Mouse (Mus musculus) adrenal gland, adult 18-20 months (tissue): ENCODE measurements around the gene Dock10. TPM values are rescaled to one million over a fixed set of nuclear protein-coding genes. Genes with fewer than 3 reads are reported as not detected.
"Not testable (repeated sequence)": the region's sequence is repeated elsewhere in the genome, so short reads cannot be mapped to it uniquely, and the experiment has no call there.

ENCODE experiments used
- DNase-seq, 2 experiments: peaks; one replicate each; pipeline ENCODE4 v3.0.0; 2021 to 2022; ENCODE audit warnings: low spot score in 2 of 2
- long read RNA-seq, 2 experiments: library from polyadenylated mRNA; stranded (forward); transcript quantifications; one replicate each; pipeline ENCODE4 v2.0.0; 2021
- total RNA-seq, 2 experiments: library from RNA; stranded (reverse); gene quantifications; 1 replicate in 1 of 2; 2 replicates in 1 of 2; pipeline ENCODE4 v1.2.3; 2021

Dock10 gene
- 10 to 100 TPM; 21.6 to 25.0 TPM for total RNA-seq
- long read RNA-seq, experiment 1, partial matches to known transcripts = 0 of 1 reads
- long read RNA-seq, experiment 1, other reads (novel, unspliced or antisense) = 1 of 1 reads
- long read RNA-seq, experiment 2, partial matches to known transcripts = 3 of 5 reads
- long read RNA-seq, experiment 2, other reads (novel, unspliced or antisense) = 2 of 5 reads

DNA sequence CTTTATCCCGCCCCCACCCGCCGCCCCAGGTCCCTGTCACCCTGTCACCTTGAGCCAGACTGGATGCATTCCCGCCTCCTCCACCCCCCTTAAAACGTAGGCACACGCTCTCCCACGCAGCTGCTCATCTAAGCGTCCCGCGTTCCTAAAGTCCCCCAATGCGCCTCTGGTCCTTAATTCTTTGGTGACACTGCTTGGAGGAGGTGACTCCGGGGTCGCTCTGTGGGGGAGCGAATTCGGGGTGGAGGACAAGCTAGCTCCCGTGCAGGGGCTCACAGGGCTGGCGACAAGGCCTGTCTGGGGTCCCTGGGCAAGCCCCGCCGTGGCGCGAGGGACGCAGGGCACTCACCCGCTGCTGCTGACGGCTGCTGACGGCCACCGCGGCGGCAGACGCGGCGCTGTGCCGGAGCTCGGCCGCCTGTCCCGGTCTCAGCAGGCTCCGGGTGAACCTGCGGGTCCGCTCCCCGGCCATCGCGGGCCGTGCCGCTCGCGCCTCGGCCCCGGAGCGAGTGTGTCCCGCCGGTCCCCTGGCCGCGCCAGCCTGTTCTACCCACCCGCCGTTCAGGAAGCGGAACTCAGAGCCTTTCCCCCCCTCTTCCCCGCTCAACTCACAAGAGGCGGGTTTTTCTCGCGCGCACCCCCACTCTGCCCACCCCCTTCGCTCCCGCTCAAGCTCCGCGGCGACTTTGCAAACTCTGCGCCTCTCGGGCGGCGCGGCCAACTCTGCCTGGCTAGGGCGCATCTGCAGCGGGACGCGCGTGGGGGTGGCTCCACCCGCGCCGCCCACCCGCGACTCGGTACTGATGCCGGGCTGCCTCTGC, at the start of gene Dock10:
Gene Dock10, minus strand, starts transcription at position 551 of the 821 bp plus-strand sequence.
- DNase-seq = peak; percentile 22 to 33

DNA sequence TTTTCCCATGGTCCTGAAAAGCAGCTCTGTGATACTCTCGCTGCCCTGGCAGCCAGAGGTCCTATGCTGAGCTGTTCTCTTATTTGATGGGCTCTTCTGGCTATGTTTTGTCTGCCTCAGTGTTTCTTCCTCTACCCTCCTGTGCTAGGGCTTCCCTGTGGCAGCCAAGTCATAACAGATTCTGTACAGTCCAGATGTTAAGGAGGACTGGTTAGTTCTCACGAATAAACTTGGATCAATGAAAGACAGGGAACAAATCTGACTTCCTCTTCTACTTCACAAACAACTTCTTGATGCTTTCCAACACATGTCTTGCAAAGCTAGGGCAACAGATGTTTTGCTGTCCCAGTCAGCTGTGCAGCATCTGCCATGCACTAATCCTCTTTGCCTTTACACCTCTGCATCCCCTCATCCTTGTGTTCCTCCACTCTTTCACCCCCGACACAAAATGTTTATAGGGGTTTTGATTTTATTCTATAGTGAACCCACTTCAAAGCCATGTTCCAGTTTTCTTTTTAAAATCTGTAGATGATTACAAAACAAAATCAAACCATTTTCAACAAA, 48.6 kb upstream of the Dock10 start:
- no peak for DNase-seq

DNA sequence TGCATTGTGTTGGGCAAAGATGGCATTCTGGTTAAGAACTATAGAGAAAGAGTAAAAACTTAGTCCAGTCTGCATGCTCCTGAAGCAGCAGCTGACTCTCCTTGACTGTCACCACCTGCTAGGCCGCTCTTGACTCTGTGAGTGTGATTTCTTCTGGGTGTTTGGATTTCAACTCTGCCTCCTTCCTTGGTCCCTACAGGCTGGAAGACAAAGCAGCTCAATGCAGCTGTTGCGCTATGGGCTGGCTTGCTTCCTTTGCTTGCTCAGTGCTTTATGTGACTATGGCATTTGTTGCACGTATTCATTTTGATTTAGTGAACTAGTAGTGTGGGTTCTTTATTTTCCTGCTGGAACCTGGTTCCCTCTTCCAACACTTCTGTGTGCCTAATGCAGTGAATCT, 43.7 kb upstream of the Dock10 start:
- DNase-seq = no peak

DNA sequence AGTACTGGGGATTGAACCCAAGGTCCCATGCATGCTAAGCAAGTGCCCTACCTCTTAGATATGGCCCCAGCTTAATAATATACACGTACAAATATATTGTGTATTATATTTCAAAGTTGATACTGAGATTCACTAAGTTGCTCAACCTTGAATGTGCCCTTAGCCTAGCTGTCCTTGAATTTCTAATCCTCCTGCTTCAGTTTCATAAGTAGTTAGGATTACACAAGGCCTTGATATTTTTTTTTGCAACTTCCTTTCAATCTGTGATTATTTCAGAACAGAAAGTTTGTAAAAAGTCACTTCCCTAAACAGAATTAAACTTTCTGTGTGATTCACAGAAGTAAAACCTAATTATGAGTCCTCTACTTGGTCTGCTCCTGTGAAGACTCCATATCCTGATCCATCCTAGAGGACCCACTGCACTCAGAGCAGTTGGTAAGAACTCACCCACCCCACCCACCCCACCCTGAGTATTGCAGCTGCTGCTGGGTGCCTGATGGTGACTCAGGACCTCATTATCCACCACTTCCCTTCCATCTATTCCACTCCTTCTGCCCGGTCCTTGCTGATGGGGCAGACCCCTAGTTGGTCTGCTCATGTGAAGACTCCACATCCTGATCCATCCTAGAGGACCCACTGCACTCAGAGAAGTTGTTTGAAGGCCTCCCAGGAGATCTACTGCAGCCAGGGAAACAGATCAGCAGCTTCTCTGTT, 26.9 kb upstream of the Dock10 start:
- DNase-seq = no peak

DNA sequence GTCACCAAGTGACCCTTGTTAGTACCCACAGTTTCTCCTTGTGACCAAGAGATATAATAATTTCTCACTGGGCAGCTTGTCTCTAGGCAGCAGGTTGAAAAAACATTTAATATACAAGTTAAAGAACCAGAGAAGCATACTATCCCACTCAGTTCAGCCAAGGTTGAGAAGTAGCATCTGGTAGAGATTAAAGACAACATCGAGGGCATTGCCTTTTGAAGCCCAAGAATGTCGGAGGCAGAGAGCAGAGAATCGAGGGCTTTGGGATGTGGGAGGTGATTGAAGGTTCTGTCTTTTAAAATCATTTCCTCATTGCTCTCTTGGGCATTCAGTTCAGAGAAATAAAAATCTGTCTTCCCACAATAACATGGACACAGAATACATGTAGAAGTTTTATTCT, 25.8 kb upstream of the Dock10 start:
- no peak for DNase-seq

DNA sequence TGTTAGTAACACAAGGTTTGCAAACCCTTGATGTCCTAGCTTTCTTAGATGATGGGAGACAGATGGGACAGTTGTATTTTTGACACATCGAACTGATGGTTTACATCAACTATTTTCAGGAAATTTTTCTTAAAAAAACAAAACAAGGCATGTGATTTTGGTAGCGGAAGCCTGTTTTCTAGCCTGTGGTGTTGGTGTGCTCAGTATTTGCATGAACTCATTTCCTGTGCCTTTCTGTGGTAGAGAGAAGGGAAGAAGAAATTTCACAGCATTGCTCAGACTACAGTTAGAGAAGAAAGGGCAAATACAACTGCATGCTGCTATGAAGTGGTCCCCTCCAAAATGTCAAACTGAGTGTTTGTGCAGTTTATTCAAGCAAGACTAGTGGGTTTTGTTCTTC, 7.2 kb upstream of the Dock10 start:
- DNase-seq = no peak

DNA sequence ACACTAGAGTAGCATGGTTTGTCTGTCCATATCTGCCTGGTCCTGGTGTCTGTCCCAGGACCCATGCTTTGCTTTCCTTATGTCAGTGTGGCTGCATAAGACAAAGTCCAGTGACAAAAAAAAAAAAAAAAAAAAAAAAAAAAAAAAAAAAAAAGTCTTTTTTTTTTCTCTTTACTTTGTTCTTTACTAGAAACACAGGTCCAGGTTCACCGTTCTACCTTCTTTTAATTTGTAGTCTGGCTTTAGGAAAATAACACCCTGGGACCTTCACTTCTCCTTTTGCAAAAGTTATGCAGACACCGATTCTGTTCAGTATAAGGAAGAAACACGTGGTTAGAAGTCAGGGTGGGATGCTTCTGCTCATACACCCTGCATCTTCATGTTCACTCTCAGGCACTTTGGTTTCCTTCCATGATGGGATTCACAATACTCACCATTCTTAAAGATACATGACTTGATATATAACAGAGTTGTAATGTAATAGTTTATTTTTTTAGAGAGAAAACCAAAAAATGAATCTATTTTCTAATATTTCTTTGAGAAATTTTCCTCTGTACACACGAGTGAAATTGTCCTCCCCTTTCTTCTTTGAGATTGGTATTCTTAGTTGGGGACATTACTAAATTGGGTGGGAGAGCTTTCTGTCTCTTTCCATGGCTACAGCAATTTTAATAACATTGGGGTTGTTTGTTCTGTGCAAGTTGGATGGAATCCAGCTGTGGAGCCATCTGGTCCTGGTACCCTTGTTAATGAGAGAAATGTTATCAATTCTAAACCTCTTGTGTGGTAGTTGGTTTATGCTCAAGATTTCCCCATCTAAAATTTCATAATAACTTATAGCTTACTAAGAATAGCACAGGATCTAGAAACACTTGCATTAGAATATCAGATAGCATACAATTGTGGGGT, 5.0 kb upstream of the Dock10 start:
- no peak for DNase-seq

DNA sequence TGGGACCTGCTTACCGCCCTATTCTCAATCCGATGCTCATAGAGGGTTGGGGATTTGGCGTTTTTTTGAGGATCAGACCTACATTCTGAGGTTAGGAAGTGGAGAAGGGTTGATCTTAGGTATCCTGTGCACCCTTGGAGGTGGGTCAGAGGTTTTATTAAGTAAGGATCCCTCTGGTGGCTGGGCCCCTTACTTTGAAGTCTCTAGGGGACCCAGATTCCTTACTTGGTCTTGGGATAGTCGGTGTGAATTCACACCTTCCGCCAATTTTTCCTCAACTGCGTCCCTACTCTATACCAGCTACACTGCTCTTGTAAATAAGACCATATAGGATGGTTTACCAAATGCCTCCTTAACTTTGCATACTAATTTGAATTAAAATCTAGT, 464 bp upstream of the Dock10 start:
- no peak for DNase-seq

DNA sequence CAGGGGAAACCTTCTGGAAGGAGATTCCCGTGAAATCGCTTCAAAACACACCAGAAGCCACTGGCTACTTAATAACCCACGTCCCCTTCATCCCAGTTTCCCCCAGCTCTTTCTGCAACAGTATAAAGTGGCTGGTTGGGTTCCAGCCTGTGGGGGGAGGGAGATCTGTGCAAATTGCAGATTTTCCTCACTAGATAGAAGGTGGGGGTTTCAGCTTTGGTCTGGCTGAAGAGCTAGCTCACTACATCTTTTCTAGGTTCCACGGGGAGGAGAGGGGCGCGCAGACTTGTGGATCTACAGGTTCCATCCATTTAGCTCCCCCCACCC, 714 bp downstream of the Dock10 start:
- no peak for DNase-seq

DNA sequence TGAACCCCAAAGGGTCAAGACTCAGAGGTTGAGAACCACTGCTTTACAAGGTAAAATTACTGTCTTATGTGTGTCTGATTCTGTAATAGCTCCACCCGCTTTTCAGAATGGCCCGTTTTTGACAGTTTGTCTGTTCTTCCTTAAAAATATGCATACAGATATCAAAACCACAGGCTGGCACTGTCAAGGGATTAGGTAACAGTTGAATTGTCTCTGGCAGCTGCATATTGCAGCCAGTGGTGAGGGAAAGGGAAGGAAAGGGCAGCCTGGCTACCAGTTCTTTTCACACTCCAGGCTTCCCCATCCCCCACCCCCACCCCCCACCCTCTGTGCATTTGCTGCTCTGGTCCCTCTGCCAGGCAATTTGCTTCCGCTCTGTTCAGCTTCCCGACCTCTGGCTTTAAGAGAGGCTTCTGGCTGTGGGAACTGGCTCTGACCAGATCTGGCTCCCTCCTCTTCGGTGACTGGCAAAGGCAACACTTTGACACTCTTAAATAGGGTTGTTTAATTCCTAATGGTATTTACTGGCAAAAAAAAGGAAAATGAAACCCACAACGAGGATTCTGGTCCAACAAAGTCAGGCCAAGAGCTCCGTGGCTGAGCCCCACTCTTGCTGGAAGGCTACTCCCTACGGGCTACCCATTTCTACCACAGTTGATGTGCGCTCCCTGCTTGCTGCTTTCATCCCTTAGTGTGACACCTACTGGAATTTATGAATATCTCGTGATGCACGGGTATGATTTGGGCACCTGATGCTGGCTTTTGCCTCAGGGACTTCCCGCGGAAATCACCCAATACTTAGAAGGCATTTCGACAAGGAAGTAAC, 1.3 kb downstream of the Dock10 start:
- DNase-seq = peak in 1 of 2 experiments; percentile 22

DNA sequence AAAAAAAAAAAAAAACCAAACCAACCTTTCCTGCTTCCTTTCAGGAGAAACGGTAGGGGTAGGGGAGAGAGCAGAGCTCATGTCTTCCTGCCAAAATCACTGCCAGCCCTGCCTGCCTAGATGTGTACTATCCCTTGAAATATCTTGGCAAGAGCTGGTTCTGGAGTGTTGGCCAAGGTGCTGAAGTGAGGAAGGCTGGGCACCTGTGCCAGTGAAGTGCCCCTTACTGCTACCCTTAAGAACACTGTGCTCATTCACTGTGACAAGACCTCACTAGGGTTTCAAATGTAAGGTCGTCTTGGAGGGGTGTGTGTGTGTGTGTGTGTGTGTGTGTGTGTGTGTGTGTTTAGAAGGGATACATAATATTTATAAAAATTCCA, 2.3 kb downstream of the Dock10 start:
- DNase-seq = no peak

DNA sequence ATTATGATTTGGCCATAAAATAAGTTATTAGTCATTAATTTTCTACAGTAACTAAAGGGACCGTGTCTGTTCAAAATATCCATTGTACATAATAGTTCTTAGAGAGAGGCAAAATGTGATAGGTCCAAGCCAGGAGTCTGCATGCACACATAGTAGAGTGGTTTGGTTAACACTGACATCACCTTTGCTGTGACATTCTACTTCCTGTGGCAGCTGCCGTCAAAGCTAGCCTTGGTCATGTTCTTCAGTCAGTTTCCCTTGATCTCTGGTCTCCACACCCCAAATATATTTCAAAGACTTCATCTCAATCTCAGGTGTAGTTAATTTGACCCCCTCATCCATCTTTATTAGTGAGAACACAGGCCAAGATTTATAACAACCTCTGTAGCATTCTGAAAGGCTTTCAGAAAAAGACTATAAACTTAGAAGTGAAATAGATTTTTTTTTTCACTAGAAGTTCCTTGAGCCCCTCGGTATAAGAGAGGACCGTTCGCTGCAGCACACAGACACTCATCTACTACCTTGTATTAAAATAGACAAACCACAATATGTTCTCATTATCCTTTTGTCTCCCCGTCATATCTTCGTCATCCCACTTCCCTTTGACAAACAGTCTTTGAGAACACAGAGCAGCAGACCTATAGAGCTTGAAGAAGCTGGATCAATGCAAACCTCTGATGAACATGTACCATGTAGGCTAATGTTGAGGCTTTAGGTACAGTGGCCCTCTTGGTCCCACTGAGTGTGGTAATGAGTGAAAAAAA, 2.8 kb downstream of the Dock10 start:
- no peak for DNase-seq

DNA sequence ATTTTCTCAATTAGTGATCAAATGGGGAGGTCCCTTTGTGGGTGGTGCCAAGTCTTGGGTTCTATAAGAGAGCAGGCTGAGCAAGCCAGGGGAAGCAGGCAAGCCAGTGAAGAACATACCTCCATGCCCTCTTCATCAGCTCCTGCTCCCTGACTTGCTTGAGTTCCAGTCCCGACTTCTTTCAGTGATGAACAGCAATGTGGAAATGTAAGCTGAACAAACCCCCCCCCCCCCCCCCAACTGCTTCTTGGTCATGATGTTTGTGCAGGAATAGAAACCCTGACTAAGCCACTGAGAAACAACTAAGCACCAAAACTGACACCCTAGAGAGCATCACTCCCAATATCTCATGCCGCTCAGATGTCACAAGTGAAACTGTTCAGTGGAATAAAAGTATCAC, 9.2 kb downstream of the Dock10 start:
- DNase-seq = not testable (repeated sequence)

DNA sequence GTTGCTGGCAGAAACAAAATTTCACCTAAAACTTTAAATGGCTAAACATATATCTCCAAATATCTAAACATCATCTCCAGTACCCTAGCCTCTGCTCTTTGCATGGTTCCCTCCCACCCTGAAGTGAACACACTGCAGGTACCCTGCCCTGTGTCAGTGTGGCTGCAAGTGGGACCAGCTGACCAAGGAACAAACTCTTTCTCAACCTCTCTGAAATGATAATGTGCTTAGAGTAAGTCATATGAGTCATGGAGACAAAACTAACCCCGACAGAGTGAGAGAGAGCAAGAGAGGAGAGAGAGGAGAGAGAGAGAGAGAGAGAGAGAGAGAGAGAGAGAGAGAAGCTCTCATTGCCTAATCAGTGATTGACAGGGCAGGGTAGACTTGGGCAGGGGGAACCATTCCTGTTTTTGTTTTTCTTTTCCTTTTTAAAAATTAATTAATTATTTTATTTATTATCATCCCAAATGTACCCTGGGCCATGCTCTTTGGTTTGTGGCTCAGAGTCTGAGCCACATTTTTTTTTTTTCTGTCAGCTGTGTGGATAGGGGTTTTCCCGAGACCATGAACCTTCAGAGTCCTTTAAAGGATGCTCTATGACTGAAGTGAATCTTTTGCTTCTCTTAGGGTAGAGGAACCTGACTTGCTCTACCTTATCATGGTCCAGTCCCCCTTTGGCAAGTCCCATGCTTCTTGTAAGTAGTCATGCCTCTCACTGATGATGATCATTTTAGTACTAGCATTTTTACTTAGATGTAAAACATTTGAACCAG, 11.4 kb downstream of the Dock10 start:
- no peak for DNase-seq

DNA sequence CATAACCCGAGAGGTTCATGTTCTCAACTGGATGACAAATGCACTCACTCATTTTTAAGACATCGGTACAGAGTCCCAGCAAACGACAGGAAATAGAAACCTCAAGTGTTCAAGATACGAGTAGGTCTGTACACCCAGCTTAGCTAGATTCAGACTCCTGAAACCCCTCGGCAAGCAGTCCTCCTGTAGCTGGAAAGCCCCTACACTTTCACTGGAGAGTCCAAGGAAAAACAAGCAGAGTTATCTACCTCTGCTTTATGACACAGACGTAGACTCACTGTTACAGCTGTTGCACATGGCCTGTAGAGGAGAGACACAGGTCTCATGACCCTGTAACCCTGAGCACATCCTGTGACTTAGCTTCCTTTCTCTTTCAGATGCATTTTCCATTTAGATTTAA, 12.1 kb downstream of the Dock10 start:
- DNase-seq = no peak

DNA sequence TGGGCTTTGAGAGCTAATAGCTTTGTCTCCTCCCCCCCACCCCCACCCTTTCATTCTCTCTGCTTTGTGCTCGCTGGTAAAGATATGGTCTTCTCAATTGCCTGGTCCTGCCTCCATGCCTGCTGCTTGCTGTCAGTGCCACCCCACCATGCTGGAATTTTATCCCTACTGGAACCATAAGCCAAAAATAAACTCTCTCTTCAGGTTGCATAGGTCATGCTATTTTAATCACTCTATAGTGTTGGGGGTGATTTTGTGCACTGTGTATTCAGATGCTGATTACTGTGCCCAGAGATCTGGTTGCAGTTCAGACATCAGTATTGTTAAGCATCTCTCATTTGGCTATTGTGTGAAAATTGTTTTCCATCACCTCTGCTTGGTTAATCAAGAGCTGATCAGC, 18.9 kb downstream of the Dock10 start:
- no peak for DNase-seq

DNA sequence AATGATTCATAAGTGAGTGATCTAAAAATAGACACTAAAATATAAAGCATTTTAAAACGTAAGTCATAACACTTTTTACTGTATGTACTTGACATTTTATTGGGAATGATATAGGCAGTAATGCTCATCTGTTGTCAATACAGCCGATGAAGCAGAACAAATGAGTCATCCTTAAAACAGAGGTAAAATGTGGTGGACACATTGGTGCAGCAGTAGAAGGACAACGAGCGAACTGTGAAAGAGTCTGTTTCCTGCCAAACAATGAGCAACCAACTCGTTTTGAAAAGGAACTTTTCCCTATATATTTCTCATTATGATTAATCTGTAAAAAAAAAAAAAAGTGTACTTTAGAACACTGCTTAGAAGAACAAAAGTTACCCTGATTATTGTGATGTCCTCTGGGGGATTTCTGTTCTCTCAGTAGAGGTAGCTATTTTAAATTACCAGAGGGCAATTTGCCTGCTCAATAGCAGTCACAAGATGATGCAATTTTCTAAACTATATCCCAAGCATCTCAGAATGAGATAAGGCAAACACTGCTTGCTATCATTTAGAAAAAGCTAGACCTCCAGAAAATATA, 20.4 kb downstream of the Dock10 start:
- DNase-seq = no peak

DNA sequence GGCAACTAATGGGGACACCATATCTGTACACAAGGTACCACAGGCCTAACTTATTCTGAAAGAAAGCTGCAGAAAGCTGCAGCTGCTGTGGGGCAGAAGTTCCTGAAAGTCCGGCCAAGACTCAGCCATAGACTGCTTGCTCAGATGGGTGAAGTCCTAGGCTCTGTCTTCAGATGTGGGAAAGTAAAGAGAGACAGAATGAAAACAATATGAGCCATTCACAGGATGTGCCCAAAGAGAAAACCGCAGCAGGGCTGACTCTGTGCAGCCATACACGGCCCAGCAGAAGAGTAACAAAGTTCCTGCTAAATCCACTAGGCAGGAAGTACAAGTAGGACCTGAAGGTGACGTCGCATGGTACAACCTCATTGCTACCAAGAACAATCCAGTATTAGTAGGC, 27.7 kb downstream of the Dock10 start:
- no peak for DNase-seq
